Mouse (Mus musculus) heart, embryonic 16.5 days (tissue): ENCODE measurements around the gene Gsdme. TPM values are rescaled to one million over a fixed set of nuclear protein-coding genes. Genes with fewer than 3 reads are reported as not detected.

Source experiments
- ATAC-seq: fragments of 200-750 bp; cut with Nextera tagmentation; replicated peaks from 2 replicates; pipeline ENCODE4 v1.8.0; 2017; ENCODE audit warnings: moderate number of reproducible peaks; ENCODE audit not compliant: insufficient read depth, low FRiP score; ENCODE audit errors: extremely low read depth
- H3K27ac ChIP-seq: fragments of 300-500 bp; sonication (generic); 2 replicates; pipeline ENCODE4 v1.5.1; 2014; ENCODE audit warnings: mild to moderate bottlenecking, low read length, control low read depth, moderate library complexity
- H3K27me3 ChIP-seq: fragments of 300-500 bp; sonication (generic); 2 replicates; pipeline ENCODE4 v1.6.1; 2014; ENCODE audit warnings: low read length, mixed read lengths; ENCODE audit not compliant: control insufficient read depth, insufficient read depth
- H3K36me3 ChIP-seq: fragments of 300-500 bp; sonication (generic); 2 replicates; pipeline ENCODE4 v1.6.1; 2014; ENCODE audit not compliant: control insufficient read depth, insufficient read depth
- H3K4me1 ChIP-seq: fragments of 300-500 bp; sonication (generic); 2 replicates; pipeline ENCODE4 v1.6.1; 2014; ENCODE audit warnings: low read length, mixed read lengths; ENCODE audit not compliant: control insufficient read depth, insufficient read depth
- H3K4me2 ChIP-seq: fragments of 300-500 bp; sonication (generic); 2 replicates; pipeline ENCODE4 v1.6.1; 2014; ENCODE audit warnings: low read depth, mild to moderate bottlenecking, control low read depth, low read length
- H3K4me3 ChIP-seq: fragments of 300-500 bp; sonication (generic); 2 replicates; pipeline ENCODE4 v1.5.1; 2014; ENCODE audit warnings: mild to moderate bottlenecking, control low read depth, low read length
- H3K9ac ChIP-seq: fragments of 300-500 bp; sonication (generic); 2 replicates; pipeline ENCODE4 v1.6.1; 2014; ENCODE audit warnings: low read length, control low read depth
- H3K9me3 ChIP-seq: fragments of 300-500 bp; sonication (generic); replicated peaks from 2 replicates; pipeline ENCODE4 v1.6.1; 2016; ENCODE audit warnings: low read length; ENCODE audit not compliant: control insufficient read depth
- WGBS: fragments of 180-500 bp; shearing (Covaris S2); extraction: QIAGEN DNeasy Blood & Tissue Kit; methylation state at CpG from one replicate; pipeline ENCODE4 v1.1.7; 2014; 5-methylcytosine and 5-hydroxymethylcytosine counted together
- polyA plus RNA-seq: library from polyadenylated mRNA; unstranded; fragments of >200 nt; fragmentation: Nextera tagmentation; extraction: Ambion mirVana; gene quantifications from 2 replicates; pipeline ENCODE4 v1.2.1, GENCODE M21; 2015

The Gsdme gene
- polyA plus RNA-seq, 1 experiment from 2014 or later: 37.7 TPM

DNA sequence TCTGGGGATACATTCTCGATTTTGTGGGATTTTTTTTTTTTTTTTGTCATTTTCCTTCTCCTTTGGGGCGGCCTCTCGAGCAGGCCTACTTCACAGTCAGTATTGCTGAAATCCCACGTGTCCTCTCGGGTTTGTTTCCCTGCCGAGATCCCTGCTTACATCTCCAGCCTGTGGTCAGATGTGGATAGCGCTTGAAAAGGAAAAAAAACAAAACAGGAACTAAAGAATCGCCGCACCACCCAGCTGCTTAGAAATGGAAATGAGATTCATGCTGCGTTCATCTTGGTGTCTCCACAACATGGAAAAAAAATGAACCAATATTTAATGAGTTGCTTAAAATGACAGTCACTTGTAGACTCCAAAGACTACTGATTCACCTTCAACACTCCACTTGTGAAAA lies 31.5 kb upstream of the Gsdme start:
- no peak overlapping the region for H3K4me3 ChIP-seq
- no peak overlapping the region for H3K9ac ChIP-seq
- 0 out of 2 replicates have a peak, but pooled peaks cover under 1% of the 10 kb centered on the region for H3K36me3 ChIP-seq
- no peaks in the 10 kb centered on the region for H3K27me3 ChIP-seq
- 75% methylated on average over 10 of the region's 10 CpGs for WGBS
- H3K4me1 ChIP-seq: peaks cover 5% of the 10 kb centered on the region
- no peak for ATAC-seq
- H3K4me2 ChIP-seq: no peak overlapping the region
- peak overlapping the region; percentile 34; the same call in 1 of the 2 replicates for H3K27ac ChIP-seq
- H3K9me3 ChIP-seq: no peaks in the 10 kb centered on the region

DNA sequence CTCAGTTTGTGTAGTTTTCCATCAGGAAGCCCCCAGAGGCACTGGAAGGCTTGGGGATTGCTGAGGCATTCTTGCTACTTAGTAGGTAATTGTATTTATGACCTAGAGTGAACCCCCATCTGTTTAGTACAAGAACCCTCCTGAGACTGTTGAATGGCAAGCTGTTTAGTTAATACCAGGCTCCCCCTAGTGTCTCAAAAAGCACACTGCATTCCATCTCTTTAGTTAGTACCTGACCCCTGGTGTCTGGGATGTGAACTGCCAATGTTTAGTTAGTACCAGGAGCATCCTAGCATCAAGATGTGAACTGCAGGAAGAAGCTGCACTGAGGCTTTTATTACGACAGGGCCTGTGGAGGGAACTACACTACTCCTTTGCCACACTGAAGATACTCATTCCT lies 30.5 kb upstream of the Gsdme start:
- Histone ChIP-seq H3K9ac (no peak overlapping the region), H3K4me2 (no peak overlapping the region), H3K9me3 (no peaks in the 10 kb centered on the region), H3K27ac (no peak overlapping the region), H3K4me1 (peaks cover 5% of the 10 kb centered on the region), H3K36me3 (no peaks in the 10 kb centered on the region), H3K4me3 (no peak overlapping the region), H3K27me3 (no peaks in the 10 kb centered on the region)
- ATAC-seq: no peak
- 41% methylated on average over 1 of the region's 1 CpGs for WGBS

DNA sequence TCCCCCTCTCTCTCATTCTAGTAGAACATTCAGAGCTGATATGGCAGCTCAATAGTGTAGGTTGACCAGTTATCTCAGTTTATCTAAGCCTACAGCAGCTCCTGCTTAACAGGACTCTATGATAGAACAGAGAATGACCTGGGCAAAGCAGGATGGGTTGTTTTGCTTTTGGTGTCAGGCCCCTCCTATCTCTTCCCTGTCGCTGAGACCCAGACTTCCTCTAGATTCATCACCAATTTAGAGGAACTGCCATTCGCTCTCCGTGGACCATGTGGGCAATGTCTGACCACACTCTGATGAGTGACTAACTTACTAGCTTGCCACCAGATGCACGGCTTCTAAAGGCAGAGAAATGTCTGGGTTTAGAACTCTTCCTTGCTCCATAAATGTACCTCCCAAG lies 28.0 kb upstream of the Gsdme start:
- Histone ChIP-seq H3K27me3 (no peaks in the 10 kb centered on the region), H3K4me1 (peaks cover 5% of the 10 kb centered on the region), H3K4me2 (no peak overlapping the region), H3K4me3 (no peak overlapping the region), H3K9ac (no peak overlapping the region), H3K9me3 (no peaks in the 10 kb centered on the region), H3K36me3 (no peaks in the 10 kb centered on the region), H3K27ac (no peak overlapping the region)
- ATAC-seq: no peak
- 59% methylated on average over 4 of the region's 4 CpGs for WGBS

DNA sequence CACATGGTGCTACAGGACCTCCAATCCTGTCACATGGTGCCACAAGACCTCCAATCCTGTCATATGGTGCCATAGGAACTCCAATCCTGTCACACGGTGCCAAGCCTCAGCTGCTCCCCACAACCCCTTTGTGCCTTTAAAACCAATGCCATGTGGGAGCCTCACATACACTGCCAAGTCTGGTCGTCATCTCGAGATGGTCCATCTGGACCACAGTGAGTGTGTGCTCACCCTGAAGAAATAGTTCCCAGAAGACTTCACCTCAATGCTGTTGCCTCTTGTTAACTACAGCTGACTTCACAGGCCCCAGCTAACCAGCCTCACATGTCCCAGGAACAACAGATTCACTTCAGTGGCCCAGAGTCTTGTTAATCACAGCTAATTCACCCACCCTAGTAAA lies 23.2 kb upstream of the Gsdme start:
- Histone ChIP-seq H3K27ac (no peak overlapping the region), H3K9ac (no peak overlapping the region), H3K4me2 (no peak overlapping the region), H3K36me3 (no peaks in the 10 kb centered on the region), H3K9me3 (no peaks in the 10 kb centered on the region), H3K4me3 (no peak overlapping the region), H3K4me1 (no peaks in the 10 kb centered on the region), H3K27me3 (no peaks in the 10 kb centered on the region)
- ATAC-seq: no peak
- 88% methylated on average over 3 of the region's 3 CpGs for WGBS

DNA sequence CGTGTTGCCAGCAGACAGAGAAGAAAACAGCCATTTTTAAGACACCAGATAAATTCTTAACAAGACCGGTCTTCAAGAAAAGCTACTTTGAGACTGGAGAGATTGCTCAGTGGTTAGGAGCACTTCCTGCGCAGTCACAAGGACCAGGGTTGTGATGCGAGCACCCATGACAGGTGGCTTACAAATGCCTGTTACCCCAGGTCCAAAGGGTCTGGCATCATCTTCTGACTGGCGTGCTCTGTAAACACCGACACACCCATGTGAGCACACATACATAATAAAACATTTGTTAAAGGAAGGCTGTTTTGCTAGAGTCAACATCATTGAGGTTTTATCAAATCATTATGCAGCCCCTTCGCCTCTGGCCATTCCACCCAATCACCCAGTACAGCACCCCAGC lies 16.0 kb upstream of the Gsdme start:
- H3K4me1 ChIP-seq: no peaks in the 10 kb centered on the region

DNA sequence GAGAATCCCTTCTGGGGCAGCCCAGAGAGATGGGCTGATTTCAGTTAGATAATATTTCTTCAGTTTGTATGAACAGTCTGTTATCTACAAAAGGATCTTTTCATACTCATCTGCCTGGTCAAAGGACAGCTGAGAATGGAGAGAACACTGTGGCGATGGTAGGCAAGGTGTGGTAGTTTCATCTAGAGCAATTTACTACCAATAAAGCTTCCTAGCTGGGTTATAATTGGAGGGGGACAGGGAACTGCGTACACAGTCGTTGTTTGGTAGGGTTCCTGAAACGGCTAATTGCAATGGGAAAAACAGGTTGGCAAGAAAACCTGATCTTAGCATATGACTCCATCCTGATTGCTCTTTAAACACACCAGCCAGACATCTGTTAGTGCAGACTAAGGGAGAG lies 10.3 kb upstream of the Gsdme start:
- WGBS: 79% methylated on average over 4 of the region's 4 CpGs
- no peak overlapping the region for H3K27ac ChIP-seq
- H3K4me3 ChIP-seq: no peak overlapping the region
- no peaks in the 10 kb centered on the region for H3K36me3 ChIP-seq
- no peaks in the 10 kb centered on the region for H3K9me3 ChIP-seq
- no peak for ATAC-seq
- H3K4me2 ChIP-seq: no peak overlapping the region
- H3K27me3 ChIP-seq: no peaks in the 10 kb centered on the region
- no peak overlapping the region for H3K9ac ChIP-seq
- H3K4me1 ChIP-seq: no peaks in the 10 kb centered on the region

More for the DNA sequence above, 16.0 kb upstream of the Gsdme start:
- Histone ChIP-seq H3K27me3 (no peaks in the 10 kb centered on the region), H3K4me3 (no peak overlapping the region), H3K4me2 (no peak overlapping the region), H3K9ac (no peak overlapping the region), H3K36me3 (no peaks in the 10 kb centered on the region), H3K27ac (no peak overlapping the region), H3K9me3 (no peaks in the 10 kb centered on the region)
- ATAC-seq: no peak
- WGBS: 89% methylated on average over 7 of the region's 7 CpGs

DNA sequence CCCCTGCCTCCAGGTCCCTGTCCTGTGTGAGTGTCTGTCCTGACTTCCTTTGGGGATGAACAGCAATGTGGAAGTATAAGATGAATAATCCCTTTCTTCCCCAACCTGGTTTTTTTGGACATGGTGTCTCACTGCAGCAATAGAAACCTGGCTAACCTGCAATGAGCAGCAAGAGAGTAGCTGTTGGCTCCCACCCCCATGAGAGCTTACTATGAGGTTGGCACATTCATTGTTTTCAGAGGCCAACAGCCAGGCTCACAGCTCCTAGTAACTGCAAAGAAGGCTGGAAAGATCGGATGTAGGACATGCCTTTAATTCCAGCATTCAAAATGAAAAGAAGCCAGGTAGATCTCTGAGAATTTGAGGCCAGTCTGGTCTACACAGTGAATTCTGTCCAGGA lies 9.8 kb upstream of the Gsdme start:
- no peak overlapping the region for H3K4me2 ChIP-seq
- no peak overlapping the region for H3K4me3 ChIP-seq
- H3K9ac ChIP-seq: no peak overlapping the region
- H3K36me3 ChIP-seq: no peaks in the 10 kb centered on the region
- no peak for ATAC-seq
- H3K4me1 ChIP-seq: no peaks in the 10 kb centered on the region
- no peaks in the 10 kb centered on the region for H3K9me3 ChIP-seq
- WGBS: 57% methylated on average over 1 of the region's 1 CpGs
- no peaks in the 10 kb centered on the region for H3K27me3 ChIP-seq
- no peak overlapping the region for H3K27ac ChIP-seq

DNA sequence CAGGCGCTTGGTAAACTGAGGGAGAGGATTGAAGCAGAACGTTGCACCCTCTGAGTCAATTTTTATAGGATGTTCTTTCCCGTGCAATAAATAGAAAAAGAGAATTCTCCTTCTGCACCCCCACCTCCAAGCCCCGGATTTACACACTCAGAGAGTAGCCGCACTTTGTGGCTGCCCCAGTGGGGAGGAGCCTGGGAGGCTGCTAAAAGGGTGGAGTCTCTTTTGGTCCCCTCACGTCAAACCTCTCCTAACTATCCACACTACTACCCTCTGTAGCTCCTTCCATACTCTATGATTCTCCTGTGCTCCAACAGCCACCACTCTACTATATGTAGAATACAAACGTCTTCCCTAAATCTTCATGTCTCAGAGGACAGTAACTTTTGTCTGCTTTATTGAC lies 1.4 kb downstream of the Gsdme start:
- H3K4me3 ChIP-seq: peak overlapping the region; percentile 58
- no peaks in the 10 kb centered on the region for H3K36me3 ChIP-seq
- no peaks in the 10 kb centered on the region for H3K27me3 ChIP-seq
- peaks cover 4% of the 10 kb centered on the region; the same call in 1 of the 2 replicates for H3K4me1 ChIP-seq
- no peaks in the 10 kb centered on the region for H3K9me3 ChIP-seq
- ATAC-seq: no peak; the same call in 1 of the 2 replicates
- peak overlapping the region; percentile 82 for H3K4me2 ChIP-seq
- peak overlapping the region; percentile 65 for H3K9ac ChIP-seq
- WGBS: 30% methylated on average over 7 of the region's 7 CpGs
- no peak overlapping the region for H3K27ac ChIP-seq

DNA sequence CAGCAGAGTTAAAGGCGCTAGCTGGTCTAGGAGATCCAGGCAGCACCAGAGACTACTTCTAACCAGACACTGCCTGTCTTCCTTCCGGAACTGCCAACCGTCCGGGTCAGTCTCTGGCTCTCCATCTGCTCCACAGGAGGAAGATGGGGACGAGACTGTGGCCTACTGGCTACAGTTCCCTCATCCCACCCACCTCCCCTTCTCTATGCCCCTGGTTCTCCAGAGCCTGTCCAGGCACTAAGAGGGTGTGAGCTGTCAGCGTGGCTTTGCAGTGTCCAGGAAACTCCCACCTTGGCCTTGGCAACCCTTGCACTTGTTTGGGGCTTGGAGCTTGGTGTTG lies 1.8 kb downstream of the Gsdme start:
- ATAC-seq: peak; percentile 34; the same call in 1 of the 2 replicates
- Histone ChIP-seq H3K9me3 (no peaks in the 10 kb centered on the region), H3K36me3 (no peaks in the 10 kb centered on the region), H3K27ac (no peak overlapping the region), H3K9ac (peak overlapping the region; percentile 65), H3K4me2 (peak overlapping the region; percentile 82), H3K4me3 (peak overlapping the region; percentile 58), H3K4me1 (peaks cover 4% of the 10 kb centered on the region; the same call in 1 of the 2 replicates), H3K27me3 (no peaks in the 10 kb centered on the region)
- under 1% methylated on average over 6 of the region's 6 CpGs for WGBS
